Mouse (Mus musculus) lung, embryonic 14.5 days (tissue): ENCODE results near the gene Slc10a7. TPM values are rescaled to one million over a fixed set of nuclear protein-coding genes. Genes with fewer than 3 reads are reported as not detected.

Experiments
- ATAC-seq: fragments of 200-750 bp; cut with Nextera tagmentation; 2 replicates; pipeline ENCODE4 v1.8.0; 2017; ENCODE audit warnings: mild to moderate bottlenecking, moderate TSS enrichment, moderate library complexity; ENCODE audit not compliant: insufficient read depth
- DNase-seq: peaks from one replicate; pipeline ENCODE4 v3.0.0-alpha.2; 2015
- H3K27ac ChIP-seq: fragments of 300-500 bp; sonication (generic); 2 replicates; pipeline ENCODE4 v1.5.1; 2014; ENCODE audit warnings: low read depth, mild to moderate bottlenecking, moderate library complexity
- H3K27me3 ChIP-seq: fragments of 300-500 bp; sonication (generic); 2 replicates; pipeline ENCODE4 v1.6.1; 2014; ENCODE audit warnings: low read length, control low read depth; ENCODE audit not compliant: insufficient read depth
- H3K36me3 ChIP-seq: fragments of 300-500 bp; sonication (generic); 2 replicates; pipeline ENCODE4 v1.6.1; 2014; ENCODE audit warnings: control low read depth; ENCODE audit not compliant: insufficient read depth
- H3K4me1 ChIP-seq: fragments of 300-500 bp; sonication (generic); 2 replicates; pipeline ENCODE4 v1.6.1; 2014; ENCODE audit warnings: antibody characterized with exemption, control low read depth; ENCODE audit not compliant: insufficient read depth
- H3K4me2 ChIP-seq: fragments of 300-500 bp; sonication (generic); 2 replicates; pipeline ENCODE4 v1.6.1; 2014; ENCODE audit warnings: mild to moderate bottlenecking
- H3K4me3 ChIP-seq: fragments of 300-500 bp; sonication (generic); 2 replicates; pipeline ENCODE4 v1.5.1; 2014; ENCODE audit warnings: low read depth, low read length
- H3K9ac ChIP-seq: fragments of 300-500 bp; sonication (generic); 2 replicates; pipeline ENCODE4 v1.6.1; 2014
- H3K9me3 ChIP-seq: fragments of 300-500 bp; sonication (generic); 2 replicates; pipeline ENCODE4 v1.6.1; 2016; ENCODE audit warnings: low read depth, low read length, control low read depth
- CTCF ChIP-seq: IDR thresholded peaks from 2 replicates; pipeline ENCODE4 v1.5.1; 2016; ENCODE audit warnings: antibody characterized with exemption, low read depth
- WGBS: fragments of 180-500 bp; shearing (Covaris S2); extraction: QIAGEN DNeasy Blood & Tissue Kit; methylation state at CpG from one replicate; pipeline ENCODE4 v1.1.7; 2014; 5-methylcytosine and 5-hydroxymethylcytosine counted together
- polyA plus RNA-seq: library from polyadenylated mRNA; unstranded; fragments of >200 nt; fragmentation: Nextera tagmentation; extraction: Ambion mirVana; gene quantifications from 2 replicates; pipeline ENCODE4 v1.2.1, GENCODE M21; 2014

Gene Slc10a7
- polyA plus RNA-seq, 1 experiment from 2014 or later, result 12.1 TPM

DNA sequence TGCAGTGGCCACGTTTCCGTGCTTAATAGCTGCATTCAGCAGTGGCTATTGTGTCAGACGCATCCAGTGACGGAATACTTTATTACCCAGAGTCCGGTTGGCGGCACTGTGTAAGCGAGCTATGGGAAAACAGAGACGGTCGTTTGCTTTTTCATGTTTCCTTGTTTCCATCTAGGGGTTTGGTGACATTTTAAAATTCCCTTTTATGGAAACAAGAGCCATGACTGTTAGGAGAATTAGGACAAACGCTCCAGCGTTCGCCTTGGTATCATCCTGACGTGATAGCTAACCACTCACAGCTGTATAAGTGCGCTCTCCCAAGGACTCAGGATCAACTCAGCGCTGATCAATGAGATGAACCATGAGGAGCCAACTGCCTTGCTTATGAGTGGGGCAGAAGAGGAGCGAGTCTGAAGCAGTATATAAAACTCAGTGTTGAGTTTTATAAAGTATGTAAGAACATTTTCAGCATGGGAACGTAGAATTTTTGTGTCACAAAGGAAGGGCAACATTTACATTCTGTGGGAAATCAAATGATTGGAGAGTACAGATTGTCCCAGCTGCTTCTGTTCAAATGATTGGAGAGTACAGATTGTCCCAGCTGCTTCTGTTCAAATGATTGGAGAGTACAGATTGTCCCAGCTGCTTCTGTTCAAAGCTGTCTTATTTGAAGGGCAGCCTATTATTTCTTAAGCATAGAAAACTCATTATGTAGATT lies 125.5 kb downstream of the Slc10a7 start:
- H3K4me2 ChIP-seq, result peak overlapping the region; percentile 18
- H3K9me3 ChIP-seq, result no peaks in the 10 kb centered on the region
- TF ChIP-seq CTCF, result no peak
- H3K27me3 ChIP-seq, result no peaks in the 10 kb centered on the region
- H3K4me3 ChIP-seq, result no peak overlapping the region
- no peaks in the 10 kb centered on the region for H3K36me3 ChIP-seq
- H3K27ac ChIP-seq, result peak overlapping the region; percentile 71
- peak; percentile 83 for ATAC-seq
- WGBS, result 33% methylated on average over 17 of the region's 17 CpGs
- 0 out of 2 replicates have a peak, but pooled peaks cover 4% of the 10 kb centered on the region for H3K4me1 ChIP-seq
- no peak overlapping the region for H3K9ac ChIP-seq
- DNase-seq, result peak; percentile 83

DNA sequence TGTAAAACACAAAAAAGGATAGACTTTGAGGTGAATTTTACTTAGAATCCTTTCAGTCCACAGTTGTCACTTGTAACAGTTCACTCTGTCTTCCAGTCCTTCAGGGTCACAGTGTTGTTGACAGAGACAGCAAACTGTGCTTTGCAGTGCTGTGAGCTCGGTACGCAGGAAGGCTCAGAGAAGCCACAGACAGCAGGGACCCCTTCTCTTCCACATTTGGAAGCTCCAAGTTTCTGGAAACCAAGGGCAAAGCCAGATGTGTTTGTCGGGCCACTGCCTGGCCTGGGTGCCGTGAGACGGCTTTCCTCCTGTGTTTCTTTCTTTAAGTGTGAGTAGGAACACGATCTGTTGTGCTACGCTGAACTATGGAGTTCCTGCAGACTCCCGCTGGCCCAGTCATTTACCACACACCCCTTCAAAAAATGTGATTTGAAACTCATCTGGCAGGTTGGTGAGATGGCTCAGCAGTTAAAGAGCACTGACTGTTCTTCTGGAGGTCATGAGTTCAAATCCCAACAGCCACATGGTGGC lies 126.2 kb downstream of the Slc10a7 start:
- TF ChIP-seq CTCF, result no peak
- DNase-seq (peak; percentile 34), ATAC-seq (0 out of 2 replicates have a peak, but pooled peaks have one; percentile 10)
- Histone ChIP-seq H3K4me2 (no peak overlapping the region), H3K4me1 (0 out of 2 replicates have a peak, but pooled peaks cover 4% of the 10 kb centered on the region), H3K27ac (peak overlapping the region; percentile 59; the same call in 1 of the 2 replicates), H3K9ac (no peak overlapping the region), H3K36me3 (no peaks in the 10 kb centered on the region), H3K9me3 (no peaks in the 10 kb centered on the region), H3K4me3 (no peak overlapping the region), H3K27me3 (no peaks in the 10 kb centered on the region)
- WGBS, result 38% methylated on average over 8 of the region's 8 CpGs

DNA sequence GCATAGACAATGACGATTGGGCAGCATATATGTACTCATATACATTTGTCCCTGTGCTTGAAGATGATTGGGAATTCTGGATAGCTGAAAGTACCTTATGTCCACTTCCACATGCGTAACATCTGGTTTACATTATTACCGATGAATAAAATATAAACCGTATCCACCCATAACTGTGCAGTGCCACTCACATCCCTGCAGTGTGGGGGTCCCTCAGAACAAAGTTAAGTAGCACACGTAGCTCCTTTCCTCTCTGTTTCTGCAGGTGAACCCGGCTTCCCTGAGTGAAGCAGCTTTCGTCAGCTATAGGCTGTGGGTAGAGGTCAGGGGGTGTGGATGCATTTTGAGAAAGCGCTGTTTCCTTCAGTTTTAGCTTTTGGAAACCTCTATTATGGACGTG lies 132.8 kb downstream of the Slc10a7 start:
- Histone ChIP-seq H3K4me3 (no peak overlapping the region), H3K4me2 (no peak overlapping the region), H3K4me1 (no peaks in the 10 kb centered on the region), H3K27ac (no peak overlapping the region), H3K27me3 (no peaks in the 10 kb centered on the region), H3K36me3 (no peaks in the 10 kb centered on the region), H3K9me3 (0 out of 2 replicates have a peak, but pooled peaks cover 3% of the 10 kb centered on the region), H3K9ac (no peak overlapping the region)
- TF ChIP-seq CTCF, result no peak
- WGBS, result 68% methylated on average over 9 of the region's 9 CpGs
- DNase-seq (no peak), ATAC-seq (no peak)

DNA sequence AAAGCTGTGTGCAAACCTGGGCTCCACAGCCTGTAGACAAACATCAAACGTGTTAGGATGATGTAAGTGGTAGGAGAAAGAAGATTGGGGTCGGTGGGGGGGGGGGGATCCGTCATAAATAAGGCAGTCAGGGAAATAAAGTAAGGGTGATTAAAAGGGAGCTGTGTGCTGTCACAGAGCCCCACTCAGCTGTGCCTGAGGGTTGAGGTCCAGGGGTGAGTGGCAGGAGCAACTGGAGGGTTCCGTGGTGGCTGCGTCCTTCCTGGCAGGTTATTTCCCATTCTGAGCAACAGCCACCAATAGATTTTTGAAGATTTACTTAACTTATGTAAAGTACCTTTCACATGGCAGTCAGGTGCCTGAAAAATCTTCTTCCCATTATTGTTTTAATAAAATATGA lies 133.2 kb downstream of the Slc10a7 start:
- no peaks in the 10 kb centered on the region for H3K36me3 ChIP-seq
- H3K9ac ChIP-seq, result no peak overlapping the region
- 0 out of 2 replicates have a peak, but pooled peaks cover 3% of the 10 kb centered on the region for H3K9me3 ChIP-seq
- H3K27me3 ChIP-seq, result no peaks in the 10 kb centered on the region
- no peak for TF ChIP-seq CTCF
- H3K4me3 ChIP-seq, result no peak overlapping the region
- H3K27ac ChIP-seq, result no peak overlapping the region
- ATAC-seq (no peak), DNase-seq (no peak)
- H3K4me1 ChIP-seq, result no peaks in the 10 kb centered on the region
- WGBS, result 54% methylated on average over 5 of the region's 5 CpGs
- no peak overlapping the region for H3K4me2 ChIP-seq

DNA sequence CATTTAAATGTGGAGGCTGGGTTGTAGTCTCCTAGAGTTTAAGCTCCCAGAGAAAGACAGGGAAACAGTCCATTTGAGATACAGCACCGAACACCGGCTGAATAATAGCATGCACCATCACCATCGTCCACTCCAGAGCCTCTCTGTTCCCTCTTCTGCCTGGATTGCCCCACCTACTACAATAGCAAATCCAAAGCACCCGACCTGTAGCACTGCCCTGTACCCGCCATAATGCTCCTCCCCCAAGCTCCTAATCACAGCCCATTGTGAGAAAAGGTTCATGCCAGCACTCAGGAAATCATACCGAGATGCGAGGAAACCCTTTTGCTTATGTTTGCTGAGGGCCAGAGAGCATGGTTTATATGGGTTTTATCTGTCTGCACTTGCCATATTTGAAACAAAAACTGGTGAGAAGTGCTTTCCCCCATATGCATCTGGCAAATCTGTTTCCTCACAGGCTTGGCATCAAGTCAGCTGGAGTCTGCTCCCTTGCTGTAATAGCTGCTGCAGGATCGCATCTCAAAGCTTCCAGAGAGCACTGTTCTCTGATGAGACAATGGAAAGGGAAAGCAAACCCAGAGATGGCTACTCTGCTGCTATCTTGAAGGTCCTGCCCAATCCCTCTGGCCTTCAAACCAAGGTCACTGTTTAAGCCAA lies 138.0 kb downstream of the Slc10a7 start:
- Histone ChIP-seq H3K9me3 (0 out of 2 replicates have a peak, but pooled peaks cover 3% of the 10 kb centered on the region), H3K27me3 (no peaks in the 10 kb centered on the region), H3K36me3 (no peaks in the 10 kb centered on the region), H3K4me1 (no peaks in the 10 kb centered on the region), H3K27ac (no peak overlapping the region), H3K9ac (no peak overlapping the region), H3K4me3 (no peak overlapping the region), H3K4me2 (no peak overlapping the region)
- DNase-seq (peak; percentile 70), ATAC-seq (peak; percentile 49; the same call in 1 of the 2 replicates)
- 37% methylated on average over 8 of the region's 8 CpGs for WGBS
- TF ChIP-seq CTCF, result no peak

DNA sequence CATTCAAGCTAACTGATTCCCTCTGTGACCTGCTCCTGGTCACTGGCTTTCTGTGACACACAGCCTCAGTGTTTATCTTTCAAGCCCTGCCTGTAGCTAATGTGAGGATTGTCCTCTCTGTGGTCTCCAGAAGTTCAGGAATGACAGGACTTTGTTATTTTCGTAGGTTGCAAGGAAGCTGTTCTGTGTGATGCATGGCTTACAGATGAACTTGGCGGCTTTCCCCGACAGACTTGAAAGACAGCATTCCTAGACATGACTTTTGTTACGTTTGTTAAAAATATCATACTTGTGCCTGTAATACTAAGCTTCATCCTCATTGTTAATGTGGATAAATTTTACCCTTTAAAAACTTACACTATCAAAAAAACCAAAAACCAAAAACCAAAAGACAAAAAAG lies 138.7 kb downstream of the Slc10a7 start:
- 23% methylated on average over 4 of the region's 4 CpGs for WGBS
- no peaks in the 10 kb centered on the region for H3K36me3 ChIP-seq
- H3K27ac ChIP-seq, result no peak overlapping the region
- no peak for TF ChIP-seq CTCF
- H3K4me3 ChIP-seq, result no peak overlapping the region
- H3K27me3 ChIP-seq, result no peaks in the 10 kb centered on the region
- peak; percentile 34 for DNase-seq
- H3K4me1 ChIP-seq, result no peaks in the 10 kb centered on the region
- H3K9me3 ChIP-seq, result 0 out of 2 replicates have a peak, but pooled peaks cover 3% of the 10 kb centered on the region
- ATAC-seq, result no peak; the same call in 1 of the 2 replicates
- H3K4me2 ChIP-seq, result no peak overlapping the region
- no peak overlapping the region for H3K9ac ChIP-seq

DNA sequence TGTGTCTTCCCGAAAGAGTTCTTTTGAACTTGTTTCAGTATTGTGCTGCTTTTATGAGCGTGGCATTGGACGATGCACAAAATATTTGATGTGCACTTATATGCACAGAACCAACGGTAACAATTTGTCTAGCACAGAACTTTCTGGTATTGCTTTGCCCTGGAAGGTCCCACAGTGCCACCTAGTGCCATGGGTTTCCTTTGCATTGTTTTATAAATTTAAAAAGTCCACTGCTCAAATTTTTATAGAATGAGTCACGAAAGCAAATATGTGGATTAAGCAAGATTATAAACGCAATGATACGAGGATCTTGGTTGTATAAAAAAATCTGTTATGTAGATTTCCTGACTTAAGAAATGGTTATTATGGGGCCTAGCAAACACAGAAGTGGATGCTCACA lies 139.8 kb downstream of the Slc10a7 start:
- no peak overlapping the region for H3K4me3 ChIP-seq
- ATAC-seq (peak; percentile 65; the same call in 1 of the 2 replicates), DNase-seq (peak; percentile 90)
- no peak overlapping the region for H3K27ac ChIP-seq
- H3K4me2 ChIP-seq, result no peak overlapping the region
- no peaks in the 10 kb centered on the region for H3K36me3 ChIP-seq
- H3K9me3 ChIP-seq, result 0 out of 2 replicates have a peak, but pooled peaks cover 3% of the 10 kb centered on the region
- H3K27me3 ChIP-seq, result no peaks in the 10 kb centered on the region
- peak; percentile 87 for TF ChIP-seq CTCF
- no peaks in the 10 kb centered on the region for H3K4me1 ChIP-seq
- 17% methylated on average over 7 of the region's 7 CpGs for WGBS
- H3K9ac ChIP-seq, result no peak overlapping the region
